Mouse (Mus musculus): ENCODE measurements around the gene Gm6657.

Gene Gm6657

GRCm38 (mm10) chr12:78193942-78194341, at the start of gene Gm6657:
Gene Gm6657, plus strand, starts transcription at chr12:78194242.
- no peak for ATAC-seq (ENCODE audit: insufficient number of reproducible peaks, low FRiP score, low TSS enrichment)

GRCm38 (mm10) chr12:78153308-78154002, 40.6 kb upstream of the Gm6657 start:
- no peak for ATAC-seq (ENCODE audit: insufficient number of reproducible peaks, low FRiP score, low TSS enrichment)

GRCm38 (mm10) chr12:78170178-78170577, 23.9 kb upstream of the Gm6657 start:
- no peak for ATAC-seq (ENCODE audit: insufficient number of reproducible peaks, low FRiP score, low TSS enrichment)

DNA sequence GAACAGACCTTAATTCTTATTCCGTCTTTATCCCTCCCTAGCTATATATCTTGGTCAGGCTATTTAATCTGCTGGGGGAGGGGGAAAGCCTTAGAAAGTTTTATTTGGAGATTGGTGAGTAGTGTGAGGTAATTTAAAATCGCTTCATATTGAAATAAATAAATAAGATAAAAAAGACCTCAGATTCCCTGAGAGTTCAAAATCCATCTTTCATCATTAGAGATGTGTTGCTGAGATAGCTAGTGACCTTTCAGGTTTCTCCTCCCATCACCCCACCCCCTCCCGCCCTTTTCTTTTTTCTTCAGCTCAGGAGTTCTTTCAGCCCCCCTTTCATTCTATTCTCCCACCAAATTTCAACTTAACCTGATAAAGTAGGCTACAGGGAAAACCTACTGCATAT, 20.1 kb upstream of the Gm6657 start:
- no peak for ATAC-seq (ENCODE audit: insufficient number of reproducible peaks, low FRiP score, low TSS enrichment)

DNA sequence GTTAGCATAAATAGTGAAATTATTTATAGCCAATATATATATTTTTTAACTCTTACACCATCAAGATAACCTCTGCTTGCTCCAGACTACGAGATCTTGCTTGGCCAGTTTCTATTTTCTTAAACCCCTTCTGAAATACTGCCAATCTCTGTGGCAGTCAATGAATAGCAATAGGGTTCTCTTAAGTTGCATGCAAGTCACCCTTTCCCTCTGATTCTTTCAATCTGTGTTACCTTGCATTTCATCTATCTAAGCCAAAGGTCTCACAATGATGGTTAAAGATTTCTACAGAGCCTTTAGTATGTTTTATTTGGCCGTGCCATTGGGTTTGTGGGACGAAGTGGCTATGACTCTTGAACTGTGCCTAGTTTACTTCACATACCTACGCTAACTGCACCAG, 19.4 kb upstream of the Gm6657 start:
- no peak for ATAC-seq (ENCODE audit: insufficient number of reproducible peaks, low FRiP score, low TSS enrichment)

DNA sequence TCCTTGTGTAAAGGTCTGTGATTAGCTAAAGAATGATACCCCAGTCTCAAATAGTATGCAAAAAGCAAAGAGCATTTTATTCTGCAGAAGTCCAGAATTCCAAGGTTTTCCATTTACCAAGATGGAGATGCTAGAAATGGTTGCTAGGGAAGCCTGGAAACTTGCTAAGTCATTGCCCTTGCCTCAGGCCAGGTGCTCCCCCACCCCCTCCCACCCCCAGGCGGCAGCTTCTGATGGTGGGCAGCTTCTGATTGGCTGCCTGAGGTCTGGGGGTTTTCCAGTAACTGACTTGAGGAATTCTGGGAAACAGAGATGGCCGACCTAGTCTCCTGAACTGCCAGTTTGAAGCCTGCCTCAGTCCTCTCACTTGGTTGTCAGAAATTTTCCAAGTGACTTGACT, 12.6 kb upstream of the Gm6657 start:
- no peak for ATAC-seq (ENCODE audit: insufficient number of reproducible peaks, low FRiP score, low TSS enrichment)

DNA sequence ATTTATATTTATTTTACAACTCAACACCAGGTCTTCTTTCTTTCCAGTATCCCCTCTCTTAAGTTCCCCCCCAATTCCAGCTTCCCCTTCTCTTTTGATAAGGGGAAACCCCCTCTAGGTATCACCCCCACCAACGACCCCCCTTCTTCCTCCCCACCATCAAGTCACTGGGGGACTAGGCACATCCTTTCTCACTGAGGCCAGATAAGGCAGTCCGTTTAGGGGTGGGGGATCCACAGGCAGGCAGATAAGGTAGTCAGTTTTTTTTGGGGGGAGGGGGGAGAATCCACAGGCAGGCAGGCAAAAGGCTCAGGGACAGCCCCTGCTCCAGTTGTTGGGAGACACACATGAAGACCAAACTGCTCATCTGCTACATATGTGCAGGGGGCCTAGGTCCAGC, 1.3 kb downstream of the Gm6657 start:
- ATAC-seq (ENCODE audit: insufficient number of reproducible peaks, low FRiP score, low TSS enrichment), result no peak

- no peak for ATAC-seq (ENCODE audit: insufficient number of reproducible peaks, low FRiP score, low TSS enrichment)
Observed at GRCm38 (mm10) chr12:78203646-78204045, 9.6 kb downstream of the Gm6657 start.

DNA sequence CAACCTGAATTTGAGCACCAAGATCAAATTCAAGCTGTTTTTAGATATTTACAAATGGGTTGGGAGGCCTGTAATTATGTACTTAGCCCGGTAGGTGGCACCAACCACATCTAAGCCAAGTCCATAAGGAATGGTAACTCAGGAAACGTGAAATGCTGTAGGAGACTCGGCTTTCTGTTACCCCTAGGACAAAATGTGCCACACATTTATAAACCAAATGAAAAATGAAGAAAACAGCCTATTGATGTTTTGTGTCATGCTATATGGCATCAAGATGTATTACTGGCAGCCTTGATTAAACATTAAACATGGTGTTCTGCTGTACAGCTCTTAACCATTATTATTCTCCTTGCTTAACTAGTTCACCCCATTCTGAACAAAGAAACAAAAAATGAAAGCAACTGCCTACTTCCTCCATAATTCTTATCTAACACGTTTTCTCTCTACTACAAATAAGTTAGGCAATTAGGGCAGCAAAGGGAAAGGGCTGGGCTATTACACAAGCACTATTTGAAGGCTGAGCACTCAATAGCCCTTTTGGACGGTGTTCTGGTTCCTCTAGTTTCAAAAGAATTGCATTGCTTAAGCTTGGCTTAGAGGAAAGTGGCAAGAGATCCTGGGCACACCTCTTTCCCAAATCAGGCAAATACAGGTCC, 12.0 kb downstream of the Gm6657 start:
- ATAC-seq (ENCODE audit: insufficient number of reproducible peaks, low FRiP score, low TSS enrichment), result peak; percentile 74

- no peak; the same call in 1 of the 2 replicates for ATAC-seq (ENCODE audit: insufficient number of reproducible peaks, low FRiP score, low TSS enrichment)
Observed at GRCm38 (mm10) chr12:78206571-78206960, 12.5 kb downstream of the Gm6657 start.

- ATAC-seq (ENCODE audit: insufficient number of reproducible peaks, low FRiP score, low TSS enrichment), result no peak
Observed at GRCm38 (mm10) chr12:78209856-78210255, 15.8 kb downstream of the Gm6657 start.

GRCm38 (mm10) chr12:78215490-78215889, 21.4 kb downstream of the Gm6657 start:
- no peak for ATAC-seq (ENCODE audit: insufficient number of reproducible peaks, low FRiP score, low TSS enrichment)

GRCm38 (mm10) chr12:78219191-78219825, 25.3 kb downstream of the Gm6657 start:
- ATAC-seq (ENCODE audit: insufficient number of reproducible peaks, low FRiP score, low TSS enrichment), result no peak

DNA sequence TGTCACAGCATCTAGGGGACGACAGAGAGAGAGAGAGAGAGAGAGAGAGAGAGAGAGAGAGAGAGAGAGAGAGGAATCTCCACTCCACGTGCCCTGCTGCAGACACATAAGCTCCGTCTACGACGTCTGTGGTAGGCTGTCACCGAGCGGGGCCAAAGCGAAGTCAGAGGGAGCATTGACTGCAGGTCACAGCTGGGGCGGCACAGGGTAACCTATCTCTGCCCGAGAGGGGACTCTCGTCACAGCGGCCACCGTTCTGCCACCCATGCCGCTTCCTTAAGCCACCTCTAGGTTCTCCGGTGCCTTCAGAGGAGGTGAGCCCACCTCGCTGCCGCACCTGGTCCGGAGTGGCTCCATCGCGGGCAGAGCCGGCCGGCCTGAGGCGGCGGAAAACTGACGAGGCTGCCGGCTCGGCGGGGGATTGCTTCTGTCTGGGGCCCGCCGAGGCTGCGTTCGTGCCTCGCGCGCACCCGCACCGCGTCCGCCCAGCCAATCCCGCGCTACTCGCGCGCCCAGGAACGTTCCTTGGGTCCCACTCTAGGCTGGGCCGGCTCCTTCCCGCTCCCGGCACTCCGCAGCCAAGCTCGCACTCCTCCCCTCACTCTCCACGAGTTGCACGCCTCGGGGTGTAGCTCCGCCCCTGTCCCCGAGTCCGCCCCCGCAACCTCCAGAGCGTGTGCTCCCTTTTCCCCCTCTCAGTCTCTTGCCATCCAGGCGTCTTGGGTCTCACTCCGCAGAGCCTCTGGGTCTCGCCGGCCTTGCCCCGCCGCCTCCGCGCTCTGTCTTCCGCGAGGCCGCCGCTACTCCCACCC, 31.9 kb downstream of the Gm6657 start, which contains the start of gene Gphn:
Gphn (plus strand) TSS at position 673 of the 812 bp plus-strand sequence.
- peak; percentile 92 for ATAC-seq (ENCODE audit: insufficient number of reproducible peaks, low FRiP score, low TSS enrichment)

- ATAC-seq (ENCODE audit: insufficient number of reproducible peaks, low FRiP score, low TSS enrichment), result peak; percentile 83
Observed at GRCm38 (mm10) chr12:78226519-78226875, 32.5 kb downstream of the Gm6657 start.

GRCm38 (mm10) chr12:78227021-78227932, 33.2 kb downstream of the Gm6657 start:
- ATAC-seq (ENCODE audit: insufficient number of reproducible peaks, low FRiP score, low TSS enrichment), result peak; percentile 19; the same call in 1 of the 2 replicates

- no peak for ATAC-seq (ENCODE audit: insufficient number of reproducible peaks, low FRiP score, low TSS enrichment)
Observed at GRCm38 (mm10) chr12:78228139-78228538, 34.1 kb downstream of the Gm6657 start.

DNA sequence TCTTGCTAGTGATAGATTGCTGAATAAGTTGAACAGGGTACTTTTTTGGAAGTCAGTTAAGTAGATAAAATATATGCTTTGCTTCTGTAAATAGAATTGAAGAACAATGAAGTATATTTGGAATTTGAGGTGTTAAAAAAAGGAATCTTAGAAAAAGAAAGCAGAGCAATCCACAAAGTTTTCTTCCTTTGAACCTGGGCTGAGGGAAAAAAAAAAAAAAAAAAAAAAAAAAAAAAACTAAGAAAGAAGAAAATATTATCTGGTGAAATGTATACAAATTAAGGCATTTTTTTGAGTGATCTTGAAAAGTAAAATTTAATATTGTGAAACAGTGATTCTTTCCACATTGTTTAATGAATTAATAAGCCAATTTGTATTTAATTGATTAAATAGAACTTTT, 38.5 kb downstream of the Gm6657 start:
- no peak for ATAC-seq (ENCODE audit: insufficient number of reproducible peaks, low FRiP score, low TSS enrichment)

GRCm38 (mm10) chr12:78248366-78248765, 54.3 kb downstream of the Gm6657 start:
- no peak for ATAC-seq (ENCODE audit: insufficient number of reproducible peaks, low FRiP score, low TSS enrichment)

GRCm38 (mm10) chr12:78249151-78249550, 55.1 kb downstream of the Gm6657 start:
- ATAC-seq (ENCODE audit: insufficient number of reproducible peaks, low FRiP score, low TSS enrichment), result no peak
